Mouse (Mus musculus) activated CD4-positive, CD25-positive, alpha-beta regulatory T cell, adult 4 months (primary cell): ENCODE measurements around the gene Zfp105. TPM values are rescaled to one million over a fixed set of nuclear protein-coding genes. Genes with fewer than 3 reads are reported as not detected.

Experiments
- ATAC-seq: one replicate; pipeline ENCODE4 v1.8.0; 2017
- polyA plus RNA-seq, 2 experiments: library from polyadenylated mRNA; unstranded; fragments of 100-300 nt; shearing (Covaris generic); gene quantifications; one replicate each; pipeline ENCODE4 v1.2.1; 2017

Gene Zfp105
- not detected for polyA plus RNA-seq

DNA sequence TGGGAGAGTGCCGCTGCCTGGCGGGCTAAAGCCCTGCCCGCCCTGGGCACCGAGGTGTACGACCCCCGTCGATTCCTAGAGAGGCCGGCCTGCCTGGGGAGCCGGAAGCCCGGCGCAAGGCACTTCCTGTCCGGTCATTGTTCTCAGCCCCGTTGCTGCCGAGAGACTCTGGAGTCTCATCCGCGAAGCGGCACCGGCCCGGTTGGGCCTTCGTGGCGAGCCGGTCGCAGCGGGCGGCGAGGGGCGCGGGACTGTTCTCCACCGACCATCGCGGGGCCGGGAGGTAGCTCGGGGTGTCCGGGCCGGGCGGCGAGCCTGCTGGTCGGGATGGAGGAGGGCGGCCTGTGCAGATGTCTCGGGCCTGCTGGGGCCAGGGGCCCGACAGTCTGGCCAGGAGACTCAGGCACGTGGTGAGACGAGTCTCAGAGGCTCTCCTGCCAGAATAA is at the start of gene Zfp105:
Gene Zfp105 (plus strand): TSS at position 137 of the 446 bp plus-strand sequence.
- ATAC-seq, result no peak

DNA sequence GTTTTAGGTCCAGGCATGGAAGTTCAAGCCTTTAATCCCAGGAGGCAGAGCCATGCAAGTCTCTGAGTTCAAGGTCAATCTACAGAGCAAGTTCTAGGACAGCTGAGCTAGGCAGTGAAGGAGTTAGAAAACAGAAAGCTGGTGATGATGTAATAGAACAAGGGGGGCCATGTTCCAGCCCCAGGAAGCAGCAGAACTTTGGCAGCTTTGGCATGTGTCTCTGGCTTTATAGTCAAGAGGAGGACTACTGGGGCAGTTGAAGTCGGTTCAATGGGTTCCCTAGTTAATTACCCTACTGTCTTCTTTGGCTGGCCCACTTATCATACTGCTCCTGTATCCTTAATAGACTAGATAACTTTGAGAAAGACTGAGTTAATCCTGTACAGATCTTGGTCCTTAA is 48.2 kb upstream of the Zfp105 start:
- no peak for ATAC-seq

DNA sequence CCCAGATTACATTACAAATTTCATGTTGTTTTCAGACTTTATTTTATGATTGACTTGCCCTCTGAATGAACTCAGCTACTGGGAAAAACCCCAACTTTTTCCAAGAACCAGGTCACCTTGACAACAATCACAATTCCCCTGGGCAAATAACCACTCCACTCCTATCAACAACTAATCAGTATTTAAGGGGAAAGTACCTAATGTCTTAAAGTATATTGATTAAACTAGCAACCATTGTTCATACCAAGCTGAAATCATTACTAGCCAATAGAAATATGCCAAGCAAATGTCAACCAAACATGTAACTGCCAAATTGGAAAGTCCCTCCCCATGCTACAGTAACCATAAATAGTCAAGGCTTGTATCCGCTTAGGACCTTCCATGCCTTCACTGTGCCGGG is 47.7 kb upstream of the Zfp105 start:
- ATAC-seq, result peak; percentile 36

DNA sequence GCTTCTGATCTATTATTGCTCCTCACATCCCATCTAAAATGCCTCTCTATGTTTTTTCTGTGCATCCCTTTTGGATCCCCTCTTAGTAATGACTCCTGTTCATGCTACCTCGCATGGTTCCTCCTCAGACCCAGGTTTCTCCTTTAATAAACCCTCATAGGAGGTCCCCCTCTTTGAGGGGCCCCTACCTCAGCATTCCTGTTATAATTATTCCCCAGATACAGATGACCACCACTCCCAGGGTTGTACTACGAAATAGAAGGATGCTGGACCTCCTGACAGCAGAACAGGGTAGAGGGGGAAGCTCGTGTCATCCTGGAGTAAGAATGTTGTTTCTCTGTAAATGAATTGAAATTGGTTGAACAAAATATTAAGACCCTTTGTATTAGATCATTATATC is 37.5 kb upstream of the Zfp105 start, which contains the start of gene Zkscan7:
Gene Zkscan7 (plus strand): TSS at position 301 of the 400 bp plus-strand sequence.
- ATAC-seq, result no peak

DNA sequence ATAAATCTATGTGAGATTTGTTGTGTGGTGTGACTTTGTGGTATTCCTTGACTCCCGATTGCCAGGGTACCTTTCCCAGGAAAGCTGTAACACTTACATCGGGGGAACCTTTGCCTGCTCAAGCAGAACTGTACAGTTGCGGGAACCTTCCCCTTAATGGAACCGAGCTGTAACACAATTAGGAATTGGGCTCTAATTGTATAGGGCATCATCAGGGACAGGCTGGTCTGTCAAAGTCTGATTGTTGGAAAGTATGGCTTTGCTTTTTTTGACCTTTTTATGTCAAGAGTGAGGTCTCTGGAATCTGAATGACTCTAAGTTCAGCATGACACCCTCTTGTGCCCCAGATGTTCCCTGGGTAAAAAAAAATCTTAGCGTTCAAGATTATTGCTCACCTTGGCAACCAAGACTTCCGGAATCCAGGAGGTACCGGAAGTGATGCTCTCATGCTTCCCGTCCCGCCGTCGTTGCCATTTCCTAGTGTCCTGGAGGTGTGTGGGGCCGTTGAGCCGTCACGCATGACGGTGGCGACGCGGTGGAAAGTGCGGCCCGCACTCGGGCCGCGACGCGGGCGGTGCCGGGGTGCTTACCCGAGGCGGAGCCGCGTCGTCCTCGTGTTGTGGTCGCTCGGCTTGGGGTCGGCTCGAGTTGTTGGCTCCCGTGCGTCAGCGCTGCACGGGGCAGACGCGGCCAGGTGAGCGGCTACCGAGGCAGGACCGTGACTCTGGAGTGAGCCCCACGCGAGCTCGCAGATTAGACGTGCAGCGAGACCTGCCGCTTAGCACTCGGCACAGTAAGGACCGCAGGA is 36.3 kb upstream of the Zfp105 start:
- ATAC-seq, result peak; percentile 98

DNA sequence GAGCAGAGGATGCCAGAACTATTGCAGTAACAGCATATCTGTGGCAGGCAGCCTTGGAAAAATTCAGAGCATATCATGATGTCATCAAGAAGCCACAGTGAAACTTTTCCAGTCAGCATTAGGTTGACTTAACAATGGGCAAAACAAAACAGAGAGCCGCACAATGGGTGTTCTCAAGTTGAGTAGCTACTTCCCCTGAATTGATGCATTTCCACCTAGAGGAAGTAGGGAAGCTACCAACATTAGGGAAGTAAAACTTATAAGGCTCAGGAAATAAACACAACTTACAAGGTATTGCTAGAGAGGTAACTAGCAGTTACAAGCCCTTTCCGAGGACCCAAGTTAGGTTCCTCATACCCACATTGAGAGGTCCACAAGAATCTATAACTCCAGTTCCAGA is 21.8 kb upstream of the Zfp105 start:
- ATAC-seq, result no peak

DNA sequence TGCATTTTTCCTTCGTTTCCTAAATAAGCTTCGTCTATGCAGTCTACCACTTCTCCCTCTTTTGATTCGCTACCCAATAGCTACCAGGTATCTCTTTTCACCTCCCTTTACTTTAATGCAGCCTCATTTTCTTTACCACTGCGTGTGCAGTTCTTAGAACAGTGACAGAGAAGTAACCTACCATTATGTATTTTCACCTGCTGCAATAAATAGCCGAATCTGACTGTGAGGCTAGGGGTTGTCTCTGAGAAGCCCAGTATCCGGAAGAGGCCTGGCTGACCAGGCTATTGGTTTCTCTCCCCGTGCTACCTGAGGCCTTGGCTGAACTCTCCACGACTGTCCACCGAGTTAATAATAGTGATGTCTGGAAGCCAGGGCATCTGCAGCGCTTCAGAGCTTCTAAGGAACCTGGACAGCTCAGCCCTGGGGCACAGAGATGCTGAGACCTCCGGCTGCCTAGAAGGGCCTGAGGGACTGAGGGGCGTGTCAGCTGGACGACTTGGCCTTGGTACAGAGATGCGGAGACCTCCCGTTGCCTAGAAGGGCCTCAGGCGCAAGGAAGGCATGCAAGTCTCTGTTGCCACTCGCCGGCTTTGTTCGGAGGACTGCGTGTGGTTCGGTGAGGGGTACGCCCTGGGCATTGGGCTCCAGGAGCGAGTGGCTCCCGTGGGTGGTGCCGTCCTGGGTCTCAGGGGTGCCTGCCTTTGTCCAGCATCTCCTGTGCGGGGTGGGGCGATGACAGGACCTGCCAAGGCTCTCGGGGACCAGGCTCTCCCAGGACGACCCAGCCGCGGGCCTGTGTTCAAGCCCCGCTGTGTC is 19.9 kb upstream of the Zfp105 start:
- no peak for ATAC-seq

DNA sequence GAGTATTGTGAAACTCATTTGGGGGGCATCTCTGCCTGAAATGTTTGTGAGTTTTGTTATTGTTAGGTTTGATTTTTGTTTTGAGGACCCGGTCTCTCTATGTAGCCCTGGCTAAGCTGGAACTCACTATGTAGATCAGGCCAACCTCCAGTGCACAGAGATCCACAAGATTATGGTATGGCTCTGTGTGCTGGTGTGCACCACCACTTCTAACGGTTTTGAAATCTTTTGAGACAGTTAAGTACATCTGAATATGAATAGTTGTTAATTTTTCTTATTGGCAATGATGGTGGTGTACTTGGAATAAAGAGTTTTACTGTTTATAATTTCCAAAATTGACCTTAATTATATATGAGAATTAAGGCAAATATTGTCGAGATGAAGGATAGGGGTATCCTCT is 436 bp upstream of the Zfp105 start:
- no peak for ATAC-seq

DNA sequence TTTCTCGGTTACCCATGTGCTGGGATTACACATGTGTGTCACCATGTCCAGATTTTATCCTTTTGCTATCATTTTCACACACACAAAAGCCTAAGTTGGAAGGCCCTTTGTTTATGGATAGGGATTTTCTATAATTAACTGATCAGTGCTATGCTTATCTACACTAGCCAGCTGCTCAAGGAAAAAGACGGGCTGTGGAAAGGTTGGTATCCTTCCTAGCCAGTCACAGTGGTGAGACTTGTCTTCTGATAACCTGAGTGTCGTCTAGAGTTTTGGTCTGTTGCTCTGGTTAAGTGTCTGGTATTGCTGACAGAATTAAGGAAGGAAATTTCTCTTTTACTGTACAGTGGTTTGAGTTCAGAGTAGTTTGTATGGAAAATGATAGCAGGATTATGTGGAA is 6.0 kb downstream of the Zfp105 start:
- ATAC-seq, result no peak

DNA sequence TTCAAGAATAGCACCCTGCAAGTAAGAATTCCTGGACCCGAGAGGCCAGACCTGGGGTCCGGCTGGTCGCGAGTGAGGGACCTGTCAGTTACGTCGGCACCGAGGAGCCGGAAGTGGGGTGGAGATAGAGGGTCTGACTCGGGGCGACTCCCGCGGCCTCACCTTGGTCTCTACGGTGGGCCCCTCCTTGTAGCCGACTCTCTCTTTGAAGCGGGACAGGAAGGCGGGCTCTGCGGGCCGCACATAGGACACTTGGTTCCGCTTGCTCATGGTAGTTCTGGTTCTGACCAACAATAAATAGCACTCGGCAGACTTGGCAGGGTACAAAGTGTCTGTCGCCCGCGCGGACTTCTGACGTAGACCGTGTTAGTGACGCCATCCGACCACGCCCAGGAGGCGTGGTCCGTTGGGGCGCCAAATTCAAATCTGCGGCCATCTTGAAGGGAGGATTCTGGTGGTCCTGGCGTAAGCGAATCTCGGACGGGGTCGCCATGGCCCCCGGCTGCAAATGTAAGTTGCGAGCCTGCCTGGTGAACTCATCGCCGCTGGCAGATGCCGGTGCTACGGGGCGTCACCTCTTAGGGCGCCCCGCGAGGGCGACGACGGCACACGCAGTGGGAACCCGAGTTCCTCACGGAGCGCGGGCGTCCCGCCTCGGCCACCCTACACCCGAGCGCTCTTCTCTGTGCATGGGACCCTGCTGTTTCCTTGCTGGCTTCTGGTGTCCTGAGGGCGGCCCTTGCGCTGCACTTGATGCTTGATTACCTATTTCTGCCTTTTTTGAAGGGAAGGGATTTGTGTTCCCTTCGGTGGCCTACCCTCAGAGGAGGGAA is 28.0 kb downstream of the Zfp105 start, which contains the start of the genes 1110059G10Rik and Kif15:
Gene 1110059G10Rik (minus strand): TSS at position 358 of the 833 bp plus-strand sequence.
Gene Kif15 (plus strand): TSS at position 404 of the 833 bp plus-strand sequence.
- peak; percentile 89 for ATAC-seq

Other genes starting within 250 kb of the Zfp105 start
- gene Topaz1, start 175.7 kb upstream of the Zfp105 start, polyA plus RNA-seq, result under 1 TPM in 1 of 2 experiments, not detected in 1; 0.07 TPM
- 10 to 100 TPM; 11.6 to 14.5 TPM for gene Tcaim, start 117.5 kb upstream of the Zfp105 start, polyA plus RNA-seq
- gene Gm35549, start 79.0 kb upstream of the Zfp105 start, polyA plus RNA-seq, result 1 to 10 TPM; 1.3 to 1.9 TPM
- gene Zfp445, start 57.1 kb upstream of the Zfp105 start, polyA plus RNA-seq, result 10 to 100 TPM; 23.7 to 38.9 TPM
- gene Zkscan7, start 37.4 kb upstream of the Zfp105 start, polyA plus RNA-seq, result 1 to 10 TPM; 1.4 to 6.6 TPM
- 10 to 100 TPM; 21.0 to 32.6 TPM for gene 1110059G10Rik, start 27.9 kb downstream of the Zfp105 start, polyA plus RNA-seq
- 10 to 100 TPM; 16.8 to 19.3 TPM for gene Kif15, start 28.0 kb downstream of the Zfp105 start, polyA plus RNA-seq
- 10 to 100 TPM; 18.0 to 18.3 TPM for gene Tmem42, start 98.3 kb downstream of the Zfp105 start, polyA plus RNA-seq
- 1 to 10 TPM in 1 of 2 experiments, not detected in 1; 1.4 TPM for gene Tgm4, start 111.7 kb downstream of the Zfp105 start, polyA plus RNA-seq
- 10 to 100 TPM; 13.6 to 19.3 TPM for gene Zdhhc3, start 190.1 kb downstream of the Zfp105 start, polyA plus RNA-seq
- 10 to 100 TPM; 85.5 to 95.0 TPM for gene Exosc7, start 190.1 kb downstream of the Zfp105 start, polyA plus RNA-seq
- gene Clec3b, start 227.9 kb downstream of the Zfp105 start, polyA plus RNA-seq, result not detected